In the genomic region with DNA sequence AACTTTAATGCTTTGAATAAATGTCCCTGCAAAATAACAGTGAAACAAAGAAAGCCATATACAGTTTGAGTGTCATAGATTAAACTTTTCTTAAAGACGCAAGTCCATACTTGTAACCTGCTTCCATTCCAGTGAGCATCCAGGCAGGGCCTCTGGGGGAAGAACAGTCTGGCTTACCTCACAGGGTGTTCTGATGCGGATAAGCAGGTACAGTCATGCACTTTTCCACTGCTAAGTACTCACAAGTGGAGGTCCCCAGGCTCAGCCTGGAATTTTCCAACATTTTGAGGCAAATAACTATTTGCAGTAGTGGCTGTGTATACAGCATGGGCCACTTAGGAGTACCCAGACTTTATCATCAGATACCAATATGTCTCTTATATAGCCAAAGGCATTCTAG, we compare ENCODE assay signal across 16 mouse cellular contexts.
"Had no signal": no experiment of that assay in that cellular context is flagged by ENCODE, and none has a peak within 500 bp of the region (broad histone marks: within the 10 kb centered on the region; RNA-seq: fewer than 3 reads in every experiment).

No protein-coding gene starts in this region.

- H3K9ac ChIP-seq: neural tube, embryonic 13.5 days; neural tube, embryonic 15.5 days; stomach, embryonic 15.5 days had no signal

- H3K27me3 ChIP-seq: neural tube, embryonic 13.5 days; neural tube, embryonic 15.5 days; stomach, embryonic 15.5 days had no signal

- H3K9me3 ChIP-seq: neural tube, embryonic 13.5 days; neural tube, embryonic 15.5 days; stomach, embryonic 15.5 days had no signal

- H3K4me1 ChIP-seq: neural tube, embryonic 13.5 days; neural tube, embryonic 15.5 days; stomach, embryonic 15.5 days had no signal

- DNase-seq: retina, postnatal 1 day; right cerebral cortex, adult 18-20 months; right cerebral cortex, postnatal 14 days; right cerebral cortex, postnatal 25 days; right cerebral cortex, postnatal 4 days; spleen, adult 18-20 months; thymus, adult 18-20 months; thymus, adult 2 months; thymus, postnatal 14 days; thymus, postnatal 25 days; thymus, postnatal 36 days; thymus, postnatal 4 days had no signal

- H3K4me3 ChIP-seq: neural tube, embryonic 13.5 days; neural tube, embryonic 15.5 days; stomach, embryonic 15.5 days had no signal

- H3K27ac ChIP-seq: neural tube, embryonic 13.5 days; neural tube, embryonic 15.5 days; stomach, embryonic 15.5 days; stomach, postnatal 0 days had no signal

- H3K4me2 ChIP-seq: neural tube, embryonic 13.5 days; neural tube, embryonic 15.5 days; stomach, embryonic 15.5 days had no signal
